Mouse (Mus musculus): ENCODE measurements around the gene Skint6. TPM values are rescaled to one million over a fixed set of nuclear protein-coding genes. Genes with fewer than 3 reads are reported as not detected.
"Not testable (repeated sequence)": the region's sequence is repeated elsewhere in the genome, so short reads cannot be mapped to it uniquely, and the experiment has no call there.

Skint6 gene
- total RNA-seq (2021): not detected
- long read RNA-seq, experiment 1: 0 reads
- long read RNA-seq, experiment 2: 0 reads

- no peak for DNase-seq (ENCODE audit: low spot score in 2 of 2)
These were observed at the start of gene Skint6 for GRCm38 (mm10) chr4:113286873-113287272. TSS of gene Skint6 (minus strand) at chr4:113286973.

GRCm38 (mm10) chr4:113320911-113321310 lies 34.1 kb upstream of the Skint6 start:
- no peak for DNase-seq (ENCODE audit: low spot score in 2 of 2)

- DNase-seq (ENCODE audit: low spot score in 2 of 2): no peak
These were observed 15.2 kb upstream of the Skint6 start for GRCm38 (mm10) chr4:113301773-113302473.

- no peak for DNase-seq (ENCODE audit: low spot score in 2 of 2)
These were observed 23.3 kb downstream of the Skint6 start for GRCm38 (mm10) chr4:113263363-113264060.

GRCm38 (mm10) chr4:113245808-113246207 lies 41.0 kb downstream of the Skint6 start:
- no peak for DNase-seq (ENCODE audit: low spot score in 2 of 2)

- no peak for DNase-seq (ENCODE audit: low spot score in 2 of 2)
These were observed 219.2 kb downstream of the Skint6 start for GRCm38 (mm10) chr4:113067621-113068020.

GRCm38 (mm10) chr4:112979160-112979559 lies 307.6 kb downstream of the Skint6 start:
- DNase-seq (ENCODE audit: low spot score in 2 of 2): not testable (repeated sequence)

GRCm38 (mm10) chr4:112790646-112791045 lies 496.1 kb downstream of the Skint6 start:
- DNase-seq (ENCODE audit: low spot score in 2 of 2): peak; percentile 1 to 11

GRCm38 (mm10) chr4:112774766-112775165 lies 512.0 kb downstream of the Skint6 start, which contains the start of gene Skint10:
TSS of gene Skint10 (minus strand) at chr4:112774866.
- DNase-seq (ENCODE audit: low spot score in 2 of 2): no peak
